Mouse (Mus musculus): Measurements from ENCODE around the gene Cilp2.

Cilp2 gene

GRCm38 (mm10) chr8:69901484-69902162 is 14.1 kb upstream of the Cilp2 start:
- DNase-seq, result peak; percentile 98 to 99

GRCm38 (mm10) chr8:69900895-69901451 is 13.5 kb upstream of the Cilp2 start:
- DNase-seq, result no peak

GRCm38 (mm10) chr8:69899876-69900275 is 12.4 kb upstream of the Cilp2 start:
- DNase-seq, result no peak

DNA sequence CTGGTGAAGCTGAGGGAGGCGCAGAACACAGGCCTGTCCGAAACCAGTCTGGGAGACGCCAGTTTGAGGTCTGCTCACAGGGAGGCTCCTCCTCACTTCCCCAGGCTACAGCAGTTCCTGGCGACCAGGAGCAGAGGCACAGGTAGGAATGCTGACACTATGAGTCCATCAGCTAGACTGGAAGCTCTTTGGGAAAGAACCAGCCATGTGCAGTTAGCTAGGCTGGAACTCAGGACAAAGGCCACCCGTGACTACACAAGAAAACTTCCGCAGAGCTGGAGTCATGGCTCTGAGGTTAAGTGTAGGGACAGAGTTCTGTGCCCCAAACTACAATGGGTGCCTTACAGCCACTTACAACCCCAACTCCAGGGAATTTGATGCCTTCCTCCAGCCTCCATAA is 10.4 kb upstream of the Cilp2 start:
- no peak for DNase-seq

GRCm38 (mm10) chr8:69895772-69896451 is 8.4 kb upstream of the Cilp2 start:
- DNase-seq, result no peak

DNA sequence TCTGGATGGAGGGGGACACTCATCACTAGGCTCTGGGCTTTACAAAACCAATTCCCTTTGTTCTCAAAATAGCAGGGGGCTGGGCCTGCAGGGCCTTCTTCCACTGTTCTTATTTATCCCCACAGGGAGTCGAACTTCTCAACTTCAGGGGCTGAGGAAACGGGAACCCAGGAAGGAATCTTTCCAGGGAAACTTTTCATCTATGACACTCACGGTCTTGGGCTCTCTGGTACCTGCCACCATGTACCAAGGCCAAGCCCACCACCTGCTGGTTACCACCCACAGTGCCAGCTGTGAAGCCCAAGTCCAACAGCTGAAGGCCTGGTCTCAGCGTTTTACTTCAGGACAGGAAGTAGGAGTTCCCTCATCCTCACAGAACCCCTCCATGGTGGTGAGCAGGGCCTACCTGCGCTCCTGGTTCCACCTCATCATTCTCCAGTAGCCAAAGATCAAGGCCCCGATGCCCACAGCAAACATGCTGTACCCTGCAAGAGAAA is 7.4 kb upstream of the Cilp2 start:
- no peak for DNase-seq

DNA sequence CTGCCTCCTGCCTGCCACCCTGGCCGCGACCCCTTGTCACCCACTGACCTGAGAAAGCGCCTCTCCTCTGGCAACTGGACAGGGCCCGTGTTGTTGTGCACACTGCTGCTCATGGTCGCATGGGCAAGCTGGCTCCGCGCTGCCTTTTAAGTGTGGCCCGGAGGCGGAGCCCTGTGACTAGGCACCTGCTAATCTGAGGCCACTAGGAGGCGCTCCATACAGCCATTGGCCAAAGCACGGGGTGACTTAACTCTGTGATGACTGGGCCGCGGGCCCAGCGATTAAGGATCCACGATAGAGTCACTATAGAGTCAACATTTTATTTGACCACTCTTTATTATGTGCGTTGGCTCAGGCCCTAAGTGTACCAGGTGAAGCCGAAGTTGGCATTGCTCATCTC is 6.4 kb upstream of the Cilp2 start:
- peak; percentile 62 to 88 for DNase-seq

DNA sequence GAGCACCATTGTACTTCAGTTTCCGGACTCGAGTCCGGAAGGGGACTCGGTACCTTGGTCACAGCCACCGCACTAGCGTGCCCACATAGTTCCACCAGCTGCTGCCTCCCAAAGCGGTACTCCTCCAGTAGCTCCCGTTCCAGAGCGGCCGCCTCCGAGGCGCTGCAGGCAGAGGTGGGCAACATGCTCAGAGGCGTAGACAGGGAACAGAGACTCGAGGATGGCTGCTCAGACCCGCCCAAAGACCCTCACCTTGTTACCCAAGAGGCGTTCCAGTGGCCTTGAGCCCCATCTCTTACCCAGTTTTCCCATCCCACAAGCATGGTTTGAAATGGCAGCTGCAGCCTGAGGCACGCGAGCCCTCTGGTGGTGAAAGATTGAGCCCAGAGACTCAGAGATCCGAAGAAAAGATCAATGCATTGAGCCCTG is 3.3 kb upstream of the Cilp2 start:
- peak; percentile 75 to 81 for DNase-seq

GRCm38 (mm10) chr8:69888902-69889301 is 1.4 kb upstream of the Cilp2 start:
- no peak for DNase-seq

- no peak for DNase-seq
Observed at GRCm38 (mm10) chr8:69888244-69888866, 868 bp upstream of the Cilp2 start.

- DNase-seq, result no peak
Observed at GRCm38 (mm10) chr8:69884141-69884540, 3.3 kb downstream of the Cilp2 start.

- no peak for DNase-seq
Observed at GRCm38 (mm10) chr8:69882833-69883600, 4.5 kb downstream of the Cilp2 start.

- DNase-seq, result peak; percentile 80 to 85
Observed at GRCm38 (mm10) chr8:69882021-69882756, 5.3 kb downstream of the Cilp2 start.

DNA sequence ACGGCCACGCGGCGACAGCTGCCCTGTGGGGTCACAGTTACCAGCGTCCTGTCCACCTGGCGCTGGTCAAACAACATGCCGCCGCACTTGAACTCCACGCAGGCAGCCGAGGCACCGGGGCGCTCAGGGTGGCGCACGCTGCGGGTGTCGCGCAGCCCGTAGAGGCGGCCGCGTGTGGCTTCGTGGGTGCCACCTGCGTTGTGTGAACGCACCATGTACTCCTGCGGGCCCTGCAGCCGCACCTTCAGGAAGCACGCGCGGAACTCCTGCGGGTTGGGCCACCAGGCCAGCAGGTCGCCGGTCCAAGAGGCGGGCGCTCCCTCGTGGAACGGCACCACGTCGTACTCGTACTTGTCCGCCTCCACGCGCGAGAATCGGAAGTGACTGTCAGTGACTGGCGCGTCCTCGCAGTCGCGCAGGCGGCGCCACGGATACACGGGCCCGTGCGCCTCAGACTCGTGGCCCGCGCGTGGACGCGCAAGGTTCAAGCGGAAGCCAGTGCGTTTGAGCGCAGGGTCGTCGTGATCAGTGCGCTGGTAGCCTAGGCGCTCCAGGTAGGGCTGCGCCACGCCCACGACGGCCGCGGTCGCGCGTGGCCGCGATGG is 6.1 kb downstream of the Cilp2 start:
- no peak for DNase-seq

GRCm38 (mm10) chr8:69880841-69881240 is 6.6 kb downstream of the Cilp2 start:
- DNase-seq, result peak in 1 of 2 experiments; percentile 10

- no peak for DNase-seq
Observed at GRCm38 (mm10) chr8:69879678-69880077, 7.8 kb downstream of the Cilp2 start.

- no peak for DNase-seq
Observed at GRCm38 (mm10) chr8:69877992-69878391, 9.5 kb downstream of the Cilp2 start.

DNA sequence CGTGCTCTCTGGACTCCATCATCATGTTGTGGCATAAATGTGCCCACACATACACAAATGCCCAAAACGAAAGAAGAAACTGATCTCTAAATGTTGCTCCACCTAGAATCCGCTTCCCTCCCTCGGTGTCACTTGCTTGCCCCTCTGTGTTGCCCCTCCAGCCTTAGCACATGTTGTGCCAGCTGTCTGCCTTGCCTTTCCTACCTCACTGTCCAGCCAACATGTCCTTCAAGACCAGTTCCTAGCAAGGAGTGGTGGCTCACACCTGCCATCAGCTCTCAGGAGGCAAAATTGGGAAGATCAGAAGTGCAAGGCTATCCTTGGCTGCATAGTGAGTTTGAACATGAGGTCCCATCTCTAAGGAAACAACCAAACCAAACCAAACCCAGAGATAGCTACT is 10.1 kb downstream of the Cilp2 start:
- no peak for DNase-seq

DNA sequence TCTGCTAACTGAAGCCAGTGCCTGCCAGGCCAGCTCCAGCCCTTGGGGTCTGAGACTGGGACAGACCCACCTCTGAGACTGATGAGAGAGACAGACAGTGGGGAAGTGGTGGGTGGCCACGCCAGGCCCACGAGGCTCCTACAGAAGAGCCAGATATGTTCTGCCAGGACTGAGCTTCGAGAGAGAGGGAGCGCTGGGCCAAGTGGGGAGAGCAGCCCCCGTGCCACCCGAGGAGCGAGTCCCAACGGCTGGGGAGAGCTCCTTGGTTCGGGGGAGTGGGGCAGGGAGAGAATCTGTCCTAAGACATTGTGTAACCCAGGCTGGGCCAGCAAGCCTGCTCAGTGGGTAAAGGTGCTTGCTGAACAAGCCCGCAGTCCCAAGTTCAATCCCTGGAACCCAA is 10.5 kb downstream of the Cilp2 start:
- DNase-seq, result no peak

DNA sequence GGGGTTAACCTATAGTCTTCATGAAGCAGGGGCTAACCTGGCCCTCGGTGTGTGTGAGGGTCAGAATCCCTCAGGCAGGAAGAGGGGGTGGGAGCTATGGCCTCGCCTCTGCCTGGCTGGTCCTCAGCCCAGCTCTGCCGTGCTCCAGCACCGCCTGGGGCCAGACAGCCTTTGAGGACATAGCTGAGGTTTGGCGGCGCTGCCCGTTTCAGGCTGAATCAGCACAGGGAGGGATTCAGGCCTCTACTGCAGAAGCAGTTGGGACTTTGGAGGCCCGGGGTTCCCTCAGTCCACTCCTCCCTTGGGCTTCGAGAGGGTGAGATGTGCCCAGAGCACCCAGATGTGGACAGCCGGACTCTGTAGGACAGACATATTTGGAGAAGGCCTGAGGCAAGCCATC is 11.4 kb downstream of the Cilp2 start:
- no peak for DNase-seq

DNA sequence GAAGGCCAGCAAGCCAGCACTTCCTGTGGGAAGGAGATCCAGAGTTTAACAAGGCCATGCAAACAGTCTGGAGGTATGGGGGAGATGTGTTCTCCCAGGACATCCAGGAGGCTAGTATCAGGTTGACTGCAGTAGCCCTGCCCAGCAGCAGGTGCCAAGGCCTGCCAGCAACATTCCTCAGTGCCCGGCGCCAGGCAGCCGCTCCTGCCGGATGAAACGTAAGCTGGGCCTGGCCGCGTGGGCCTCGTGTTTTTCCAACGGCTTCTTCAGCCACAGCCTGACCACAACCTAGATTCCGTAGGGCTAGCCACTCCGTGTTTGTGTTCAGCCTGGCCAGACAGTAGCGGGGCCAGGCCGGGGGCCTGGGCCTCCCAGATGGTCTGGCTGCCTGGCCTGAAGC is 12.8 kb downstream of the Cilp2 start:
- DNase-seq, result no peak

- peak; percentile 79 to 87 for DNase-seq
Observed at GRCm38 (mm10) chr8:69874155-69874554, 13.3 kb downstream of the Cilp2 start.
